Mouse (Mus musculus) heart, adult 2 months (tissue): ENCODE measurements around the gene Mob3b. TPM values are rescaled to one million over a fixed set of nuclear protein-coding genes. Genes with fewer than 3 reads are reported as not detected.

Experiments
- DNase-seq, 2 experiments: peaks; one replicate each; pipeline ENCODE4 v3.0.0; 2021
- H3K27ac ChIP-seq: fragments of 200-600 bp; 2 replicates; pipeline ENCODE4 v1.8.1; 2022
- H3K27me3 ChIP-seq: fragments of 200-500 bp; 2 replicates; pipeline ENCODE4 v1.6.1; 2012; ENCODE audit warnings: mild to moderate bottlenecking, low read length, inconsistent platforms, mixed read lengths; ENCODE audit not compliant: control insufficient read depth, insufficient read depth
- H3K36me3 ChIP-seq: fragments of 200-500 bp; 2 replicates; pipeline ENCODE4 v1.6.1; 2012; ENCODE audit warnings: low read length, inconsistent platforms; ENCODE audit not compliant: control insufficient read depth, insufficient read depth
- H3K4me1 ChIP-seq: fragments of 200-500 bp; 2 replicates; pipeline ENCODE4 v1.6.1; 2011; ENCODE audit warnings: low read length; ENCODE audit not compliant: control insufficient read depth, insufficient read depth
- H3K4me3 ChIP-seq: fragments of 200-600 bp; 2 replicates; pipeline ENCODE4 v1.8.1; 2022
- H3K79me2 ChIP-seq: fragments of 200-500 bp; replicated peaks from 2 replicates; pipeline ENCODE4 v1.6.1; 2012; ENCODE audit warnings: mild to moderate bottlenecking, inconsistent platforms, low read length, moderate library complexity, mixed read lengths; ENCODE audit not compliant: control insufficient read depth, insufficient read depth
- H3K9ac ChIP-seq: fragments of 200-500 bp; 2 replicates; pipeline ENCODE4 v1.6.1; 2012; ENCODE audit warnings: low read depth, mild to moderate bottlenecking, control low read depth, inconsistent platforms, low read length, mixed read lengths
- CTCF ChIP-seq: fragments of 200-600 bp; IDR thresholded peaks from 2 replicates; pipeline ENCODE4 v1.8.1; 2022; ENCODE audit warnings: antibody characterized with exemption, mild to moderate bottlenecking, moderate library complexity
- EP300 ChIP-seq: fragments of 200-500 bp; IDR thresholded peaks from 2 replicates; pipeline ENCODE4 v1.6.1; 2011; ENCODE audit warnings: low read depth, low read length, control low read depth; ENCODE audit not compliant: insufficient read depth
- POLR2A ChIP-seq: fragments of 200-500 bp; IDR thresholded peaks from 2 replicates; pipeline ENCODE4 v1.6.1; 2011; ENCODE audit warnings: mild to moderate bottlenecking, low read depth, low read length, control low read depth; ENCODE audit not compliant: insufficient read depth
- WGBS: fragments of 180-500 bp; shearing (Covaris S2); methylation state at CpG from one replicate; pipeline ENCODE4 v1.1.7; 2018; 5-methylcytosine and 5-hydroxymethylcytosine counted together
- intact Hi-C: fragments of 180-260 bp; cut with DNase I; formaldehyde crosslinking; loops from one replicate; pipeline ENCODE4 v1.15.1; 2025
- polyA plus RNA-seq: library from polyadenylated mRNA; depleted of rRNA; stranded (reverse); fragments of >200 nt; gene quantifications from 2 replicates; pipeline ENCODE4 v1.2.3, GENCODE M21; 2012
- total RNA-seq, 2 experiments: library from RNA; stranded (reverse); gene quantifications; 2 replicates each; pipeline ENCODE4 v1.2.3; 2021

The Mob3b gene
- total and polyA plus RNA-seq, 3 experiments, result 0.66 to 1.4 (median 1.2) TPM

- Histone ChIP-seq H3K9ac (no peak overlapping the region), H3K36me3 (no peaks in the 10 kb centered on the region), H3K27ac (no peak overlapping the region), H3K27me3 (no peaks in the 10 kb centered on the region), H3K79me2 (no peaks in the 10 kb centered on the region), H3K4me1 (no peaks in the 10 kb centered on the region), H3K4me3 (no peak overlapping the region)
- TF ChIP-seq POLR2A, result no peak
- no peak for TF ChIP-seq CTCF
- no peak for TF ChIP-seq EP300
- intact Hi-C loops, result no loop called here
- DNase-seq, result no peak
- 52% methylated on average over 12 of the region's 12 CpGs for WGBS
Observed at GRCm38 (mm10) chr4:35143472-35144102, 13.7 kb downstream of the Mob3b start.

GRCm38 (mm10) chr4:35140317-35140716 lies 17.0 kb downstream of the Mob3b start:
- no peak for DNase-seq
- H3K9ac ChIP-seq, result no peak overlapping the region
- H3K4me1 ChIP-seq, result no peaks in the 10 kb centered on the region
- 61% methylated on average over 6 of the region's 6 CpGs for WGBS
- no peaks in the 10 kb centered on the region for H3K79me2 ChIP-seq
- TF ChIP-seq POLR2A (no peak), CTCF (no peak), EP300 (no peak)
- no peaks in the 10 kb centered on the region for H3K36me3 ChIP-seq
- H3K27me3 ChIP-seq, result no peaks in the 10 kb centered on the region
- H3K27ac ChIP-seq, result no peak overlapping the region
- intact Hi-C loops, result no loop called here
- no peak overlapping the region for H3K4me3 ChIP-seq

GRCm38 (mm10) chr4:35138077-35138476 lies 19.2 kb downstream of the Mob3b start:
- 54% methylated on average over 6 of the region's 6 CpGs for WGBS
- TF ChIP-seq EP300 (no peak), POLR2A (no peak), CTCF (no peak)
- no peaks in the 10 kb centered on the region for H3K27me3 ChIP-seq
- H3K36me3 ChIP-seq, result no peaks in the 10 kb centered on the region
- no peak overlapping the region for H3K27ac ChIP-seq
- H3K4me1 ChIP-seq, result no peaks in the 10 kb centered on the region
- H3K79me2 ChIP-seq, result no peaks in the 10 kb centered on the region
- H3K9ac ChIP-seq, result no peak overlapping the region
- no peak for DNase-seq
- intact Hi-C loops, result no loop called here
- H3K4me3 ChIP-seq, result no peak overlapping the region

GRCm38 (mm10) chr4:35136996-35137395 lies 20.3 kb downstream of the Mob3b start:
- Histone ChIP-seq H3K27ac (no peak overlapping the region), H3K36me3 (no peaks in the 10 kb centered on the region), H3K27me3 (no peaks in the 10 kb centered on the region), H3K9ac (no peak overlapping the region), H3K4me1 (no peaks in the 10 kb centered on the region), H3K4me3 (no peak overlapping the region), H3K79me2 (no peaks in the 10 kb centered on the region)
- intact Hi-C loops, result no loop called here
- TF ChIP-seq POLR2A (no peak), EP300 (no peak), CTCF (no peak)
- no peak for DNase-seq
- 46% methylated on average over 8 of the region's 8 CpGs for WGBS

DNA sequence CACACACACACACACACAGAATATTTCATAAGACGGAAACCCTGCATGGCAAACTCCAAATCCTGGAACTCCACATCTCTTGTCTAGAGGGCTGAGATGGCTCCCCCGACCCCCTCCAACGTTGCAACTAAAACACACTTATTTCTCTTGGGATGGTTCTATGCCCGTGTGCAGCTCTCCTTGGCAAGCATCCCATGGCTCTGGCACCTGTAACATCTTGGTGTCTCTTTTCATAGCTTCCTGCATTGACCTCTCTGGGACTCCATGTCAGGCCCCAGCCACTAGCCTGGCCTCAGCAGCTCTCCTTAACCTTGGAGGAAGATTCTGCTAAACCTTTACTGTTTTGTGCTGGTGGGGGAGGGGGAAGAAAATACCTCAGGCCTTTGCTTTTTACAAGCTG lies 21.5 kb downstream of the Mob3b start:
- Histone ChIP-seq H3K4me1 (no peaks in the 10 kb centered on the region), H3K79me2 (no peaks in the 10 kb centered on the region), H3K27ac (no peak overlapping the region), H3K9ac (no peak overlapping the region), H3K4me3 (no peak overlapping the region), H3K27me3 (no peaks in the 10 kb centered on the region), H3K36me3 (no peaks in the 10 kb centered on the region)
- intact Hi-C loops, result no loop called here
- 75% methylated on average over 4 of the region's 4 CpGs for WGBS
- TF ChIP-seq POLR2A (no peak), EP300 (no peak), CTCF (no peak)
- no peak for DNase-seq

DNA sequence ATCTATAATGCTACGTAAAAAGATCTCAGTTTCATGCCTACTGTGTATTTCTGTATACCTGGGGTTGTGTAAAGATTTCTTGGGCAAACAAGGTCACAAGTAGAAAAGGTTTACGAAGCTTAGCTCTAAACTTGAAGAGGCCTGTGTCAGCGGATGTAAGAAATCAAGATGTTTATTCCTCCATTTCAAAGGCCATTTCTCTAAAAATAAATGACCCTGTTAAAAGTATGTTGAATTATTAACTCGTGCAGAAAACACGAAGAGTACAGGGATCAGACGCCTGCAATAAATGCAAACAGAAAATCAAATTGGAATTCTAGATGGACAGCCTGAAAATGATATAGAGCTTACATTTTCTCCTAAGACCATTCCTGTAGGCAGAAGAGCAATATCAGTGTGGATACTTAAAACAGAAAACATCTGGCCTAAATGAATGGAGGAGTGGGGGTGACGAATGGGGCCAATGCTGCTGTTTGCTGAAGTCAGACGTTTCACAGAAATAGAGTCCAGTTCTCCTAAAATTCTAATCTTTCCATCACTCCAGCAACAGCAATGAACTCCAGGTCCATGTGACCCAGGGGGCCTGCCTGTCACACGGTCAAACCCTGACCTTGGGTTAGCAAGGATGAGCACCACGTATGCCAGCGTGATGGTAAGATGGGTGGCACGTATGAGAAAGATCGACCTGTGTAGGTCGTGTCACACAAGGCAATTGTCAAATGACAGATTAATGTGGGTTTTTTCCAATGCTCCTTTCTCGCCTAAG lies 22.3 kb downstream of the Mob3b start:
- WGBS, result 86% methylated on average over 15 of the region's 15 CpGs
- Histone ChIP-seq H3K27ac (no peak overlapping the region), H3K79me2 (no peaks in the 10 kb centered on the region), H3K4me1 (0 out of 2 replicates have a peak, but pooled peaks cover 1% of the 10 kb centered on the region), H3K27me3 (no peaks in the 10 kb centered on the region), H3K36me3 (no peaks in the 10 kb centered on the region), H3K4me3 (no peak overlapping the region), H3K9ac (no peak overlapping the region)
- no peak for TF ChIP-seq CTCF
- no peak for TF ChIP-seq EP300
- no peak for TF ChIP-seq POLR2A
- no peak for DNase-seq
- intact Hi-C loops, result no loop called here
